Mouse (Mus musculus) megakaryocyte, embryonic 14.5 days (primary cell): ENCODE data around the gene Alg9.

ENCODE experiments used
- FLI1 ChIP-seq: IDR thresholded peaks from 2 replicates; pipeline ENCODE4 v1.6.1; 2012; ENCODE audit warnings: low read length, inconsistent platforms, mixed read lengths
- GATA1 ChIP-seq: IDR thresholded peaks from 3 replicates; pipeline ENCODE4 v1.6.1; 2012; ENCODE audit warnings: mixed read lengths, low read length, inconsistent platforms, borderline replicate concordance

DNA sequence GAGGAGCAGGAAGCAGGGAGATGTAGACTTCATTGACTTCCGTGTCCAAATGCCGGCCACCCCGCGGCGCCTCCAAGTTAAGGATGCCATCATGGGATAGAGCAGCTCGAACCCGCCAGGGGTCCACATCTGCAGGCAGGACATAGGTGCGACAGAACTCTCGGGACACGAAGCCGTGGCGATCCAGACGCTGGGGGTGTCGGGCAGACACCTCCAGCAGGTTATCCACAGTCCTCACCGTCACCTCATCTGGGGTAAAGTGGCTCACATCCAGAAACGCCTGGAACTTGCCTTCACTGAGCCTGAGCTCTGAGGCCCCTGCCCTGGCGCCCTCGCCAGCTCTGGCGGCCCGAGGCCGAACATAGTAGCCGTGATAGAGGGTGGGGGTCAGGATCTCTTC lies 23.5 kb upstream of the Alg9 start, which contains the start of gene Cryab:
- TF ChIP-seq GATA1 (no peak), FLI1 (no peak)
